In genomic region chr15:99678063-99678800, GRCm38 (mm10) we compare ENCODE assay signal across 10 mouse cellular contexts. TPM values are rescaled to one million over a fixed set of nuclear protein-coding genes. Genes with fewer than 3 reads are reported as not detected.
DNase-seq lines count a peak whose midpoint lies in the region; ATAC-seq and TF ChIP-seq lines count a peak whose summit lies in the region.
"Had no signal": no experiment of that assay in that cellular context is flagged by ENCODE, and none has a peak within 500 bp of the region (broad histone marks: within the 10 kb centered on the region; RNA-seq: fewer than 3 reads in every experiment).

No protein-coding gene starts in this region.

- no peak overlapping the region for H3K4me3 ChIP-seq in heart, postnatal 0 days (ENCODE audit: low read depth, low read length)
- H3K4me3 ChIP-seq in hindbrain, postnatal 0 days (ENCODE audit: low read length): no peak overlapping the region
- H3K4me3 ChIP-seq in neural tube, embryonic 15.5 days (replicated peaks): no peak overlapping the region
- no peak overlapping the region for H3K4me3 ChIP-seq in heart, embryonic 11.5 days (ENCODE audit: low read depth, low read length)
- H3K4me3 ChIP-seq: limb, embryonic 12.5 days; stomach, embryonic 15.5 days had no signal

- ATAC-seq in heart, postnatal 0 days (ENCODE audit: insufficient read depth, low read depth): no peak
- ATAC-seq in hindbrain, postnatal 0 days: no peak
- no peak for ATAC-seq in neural tube, embryonic 15.5 days (ENCODE audit: low FRiP score)
- no peak for ATAC-seq in heart, embryonic 11.5 days (replicated peaks; ENCODE audit: insufficient number of reproducible peaks, low FRiP score, low TSS enrichment)

- peaks cover 25% of the 10 kb centered on the region for H3K27me3 ChIP-seq in heart, postnatal 0 days (ENCODE audit: control insufficient read depth, insufficient read depth, low read length)
- no peaks in the 10 kb centered on the region for H3K27me3 ChIP-seq in hindbrain, postnatal 0 days (ENCODE audit: insufficient read depth, low read length)
- H3K27me3 ChIP-seq in neural tube, embryonic 15.5 days (replicated peaks): no peaks in the 10 kb centered on the region
- peaks cover 14% of the 10 kb centered on the region for H3K27me3 ChIP-seq in heart, embryonic 11.5 days (ENCODE audit: control insufficient read depth, insufficient read depth, low read length)

- WGBS in heart, postnatal 0 days: 10% methylated on average over 13 of the region's 13 CpGs
- WGBS in hindbrain, postnatal 0 days: 15% methylated on average over 13 of the region's 13 CpGs
- WGBS in neural tube, embryonic 15.5 days: 13% methylated on average over 13 of the region's 13 CpGs
- WGBS in heart, embryonic 11.5 days (ENCODE audit: insufficient replicate concordance): 11% methylated on average over 13 of the region's 13 CpGs

- no peaks in the 10 kb centered on the region for H3K4me1 ChIP-seq in heart, postnatal 0 days (ENCODE audit: control insufficient read depth, insufficient read depth)
- H3K4me1 ChIP-seq in hindbrain, postnatal 0 days (ENCODE audit: insufficient read depth, low read length): peaks cover 21% of the 10 kb centered on the region
- H3K4me1 ChIP-seq in neural tube, embryonic 15.5 days: peaks cover 64% of the 10 kb centered on the region
- H3K4me1 ChIP-seq in heart, embryonic 11.5 days (ENCODE audit: control insufficient read depth, insufficient read depth, low read length): peaks cover 6% of the 10 kb centered on the region

- no peak overlapping the region for H3K4me2 ChIP-seq in heart, postnatal 0 days (ENCODE audit: low read depth, low read length)
- H3K4me2 ChIP-seq in hindbrain, postnatal 0 days (ENCODE audit: low read depth, low read length): no peak overlapping the region
- H3K4me2 ChIP-seq in neural tube, embryonic 15.5 days: peak overlapping the region; percentile 30
- H3K4me2 ChIP-seq in heart, embryonic 11.5 days: no peak overlapping the region
- H3K4me2 ChIP-seq: limb, embryonic 12.5 days; stomach, embryonic 15.5 days had no signal

- no peak overlapping the region for H3K27ac ChIP-seq in heart, postnatal 0 days (ENCODE audit: low read depth)
- H3K27ac ChIP-seq in hindbrain, postnatal 0 days: no peak overlapping the region
- H3K27ac ChIP-seq in neural tube, embryonic 15.5 days (replicated peaks): no peak overlapping the region
- no peak overlapping the region for H3K27ac ChIP-seq in heart, embryonic 11.5 days (ENCODE audit: low read depth, low read length)
- H3K27ac ChIP-seq: limb, embryonic 12.5 days; stomach, embryonic 15.5 days had no signal

- no peak overlapping the region for H3K9ac ChIP-seq in heart, postnatal 0 days (replicated peaks; ENCODE audit: low read depth, low read length)
- no peak overlapping the region for H3K9ac ChIP-seq in hindbrain, postnatal 0 days (replicated peaks; ENCODE audit: low read length)
- H3K9ac ChIP-seq in neural tube, embryonic 15.5 days (replicated peaks): no peak overlapping the region
- no peak overlapping the region for H3K9ac ChIP-seq in heart, embryonic 11.5 days (ENCODE audit: low read depth, low read length)
- H3K9ac ChIP-seq: limb, embryonic 12.5 days; stomach, embryonic 15.5 days had no signal

- no peaks in the 10 kb centered on the region for H3K9me3 ChIP-seq in heart, postnatal 0 days (replicated peaks; ENCODE audit: control insufficient read depth, low read length)
- no peaks in the 10 kb centered on the region for H3K9me3 ChIP-seq in hindbrain, postnatal 0 days (ENCODE audit: low read length)
- no peaks in the 10 kb centered on the region for H3K9me3 ChIP-seq in neural tube, embryonic 15.5 days (replicated peaks)
- no peaks in the 10 kb centered on the region for H3K9me3 ChIP-seq in heart, embryonic 11.5 days (replicated peaks; ENCODE audit: control insufficient read depth, low read length)
- H3K9me3 ChIP-seq: limb, embryonic 12.5 days; stomach, embryonic 15.5 days had no signal

- peak; percentile 28 for TF ChIP-seq CTCF in heart, postnatal 0 days (IDR thresholded peaks at IDR 0.05; ENCODE audit: low read depth)
- TF ChIP-seq CTCF in hindbrain, postnatal 0 days (IDR thresholded peaks at IDR 0.05; ENCODE audit: low read depth): peak; percentile 54

- TF ChIP-seq EP300 in heart, postnatal 0 days (IDR thresholded peaks at IDR 0.05; ENCODE audit: low read depth): no peak

- H3K36me3 ChIP-seq in heart, postnatal 0 days (replicated peaks; ENCODE audit: control insufficient read depth, insufficient read depth, low read length): no peaks in the 10 kb centered on the region
- no peaks in the 10 kb centered on the region for H3K36me3 ChIP-seq in hindbrain, postnatal 0 days (ENCODE audit: insufficient read depth, low read length)
- 0 out of 2 replicates have a peak, but pooled peaks cover 12% of the 10 kb centered on the region for H3K36me3 ChIP-seq in neural tube, embryonic 15.5 days
- H3K36me3 ChIP-seq in heart, embryonic 11.5 days (ENCODE audit: control insufficient read depth, insufficient read depth, low read length): no peaks in the 10 kb centered on the region
- H3K36me3 ChIP-seq: limb, embryonic 12.5 days; stomach, embryonic 15.5 days had no signal

- DNase-seq in heart, postnatal 0 days (ENCODE audit: low spot score): peak; percentile 8
- DNase-seq in heart, adult 8-10 months (ENCODE audit: low spot score): no peak
- DNase-seq in 416B (ENCODE audit: low read depth) (peak; percentile 67), WW6 (ENCODE audit: low read depth, low spot score) (peak; percentile 90)
- DNase-seq in hindbrain, postnatal 0 days (ENCODE audit: low spot score): peak; percentile 49
- no peak for DNase-seq in urinary bladder, postnatal 4 days (ENCODE audit: low spot score in 2 of 2)

RNA-seq across cellular contexts. Expression of gene Asic1, which starts 8.1 kb away (rescaled TPM):
- 0.11 and 0.93 TPM in 2 replicates for total RNA-seq in heart, postnatal 0 days (2014; rRNA removed; ENCODE audit: low replicate concordance)
- 1.1 and 1.3 TPM in 2 replicates for polyA plus RNA-seq in heart, postnatal 0 days (2015; fragmentation: Nextera tagmentation; extraction: Ambion mirVana)
- under 1 TPM; 0.14 to 0.56 (median 0.35) TPM for total RNA-seq in heart, adult 8-10 months (2022)
- 127 and 143 TPM in 2 replicates for total RNA-seq in hindbrain, postnatal 0 days (2014; rRNA removed)
- 32.0 and 37.1 TPM in 2 replicates for polyA plus RNA-seq in hindbrain, postnatal 0 days (2015; fragmentation: Nextera tagmentation; extraction: Ambion mirVana)
- polyA plus RNA-seq in neural tube, embryonic 15.5 days (2015; fragmentation: Nextera tagmentation; extraction: Ambion mirVana): 59.3 and 68.9 TPM in 2 replicates
- 1.8 and 2.1 TPM in 2 replicates for polyA plus RNA-seq in heart, embryonic 11.5 days (2014; fragmentation: Nextera tagmentation; extraction: Ambion mirVana)

RNA-seq across cellular contexts. Expression of gene Smarcd1, which starts 23.7 kb away (rescaled TPM):
- total RNA-seq in heart, postnatal 0 days (2014; rRNA removed; ENCODE audit: low replicate concordance): 28.4 and 35.7 TPM in 2 replicates
- 16.8 and 20.0 TPM in 2 replicates for polyA plus RNA-seq in heart, postnatal 0 days (2015; fragmentation: Nextera tagmentation; extraction: Ambion mirVana)
- total RNA-seq in heart, adult 8-10 months (2022): 10 to 100 TPM; 21.7 to 25.8 (median 24.5) TPM
- 74.0 and 89.4 TPM in 2 replicates for total RNA-seq in hindbrain, postnatal 0 days (2014; rRNA removed)
- polyA plus RNA-seq in hindbrain, postnatal 0 days (2015; fragmentation: Nextera tagmentation; extraction: Ambion mirVana): 78.1 and 91.2 TPM in 2 replicates
- 80.2 and 91.5 TPM in 2 replicates for polyA plus RNA-seq in neural tube, embryonic 15.5 days (2015; fragmentation: Nextera tagmentation; extraction: Ambion mirVana)
- 24.8 and 26.6 TPM in 2 replicates for polyA plus RNA-seq in heart, embryonic 11.5 days (2014; fragmentation: Nextera tagmentation; extraction: Ambion mirVana)

RNA-seq across cellular contexts. Expression of gene Racgap1, which starts 26.8 kb away (rescaled TPM):
- 59.2 and 124 TPM in 2 replicates for total RNA-seq in heart, postnatal 0 days (2014; rRNA removed; ENCODE audit: low replicate concordance)
- 34.5 and 36.8 TPM in 2 replicates for polyA plus RNA-seq in heart, postnatal 0 days (2015; fragmentation: Nextera tagmentation; extraction: Ambion mirVana)
- 1 to 10 TPM in 1 of 4 experiments, under 1 TPM in 3; 0.46 to 1.6 (median 0.99) TPM for total RNA-seq in heart, adult 8-10 months (2022)
- total RNA-seq in hindbrain, postnatal 0 days (2014; rRNA removed): 46.4 and 49.1 TPM in 2 replicates
- polyA plus RNA-seq in hindbrain, postnatal 0 days (2015; fragmentation: Nextera tagmentation; extraction: Ambion mirVana): 49.7 and 52.0 TPM in 2 replicates
- 59.4 and 84.9 TPM in 2 replicates for polyA plus RNA-seq in neural tube, embryonic 15.5 days (2015; fragmentation: Nextera tagmentation; extraction: Ambion mirVana)
- polyA plus RNA-seq in heart, embryonic 11.5 days (2014; fragmentation: Nextera tagmentation; extraction: Ambion mirVana): 91.8 and 126 TPM in 2 replicates

RNA-seq across cellular contexts. Expression of gene Gm17349, which starts 27.1 kb away (rescaled TPM):
- total RNA-seq in heart, postnatal 0 days (2014; rRNA removed; ENCODE audit: low replicate concordance): not detected in 2 replicates
- not detected in 2 replicates for polyA plus RNA-seq in heart, postnatal 0 days (2015; fragmentation: Nextera tagmentation; extraction: Ambion mirVana)
- 1 to 10 TPM; 2.4 to 3.3 (median 2.9) TPM for total RNA-seq in heart, adult 8-10 months (2022)
- total RNA-seq in hindbrain, postnatal 0 days (2014; rRNA removed): not detected in 2 replicates
- polyA plus RNA-seq in hindbrain, postnatal 0 days (2015; fragmentation: Nextera tagmentation; extraction: Ambion mirVana): not detected in 2 replicates
- polyA plus RNA-seq in neural tube, embryonic 15.5 days (2015; fragmentation: Nextera tagmentation; extraction: Ambion mirVana): not detected in 2 replicates
- polyA plus RNA-seq in heart, embryonic 11.5 days (2014; fragmentation: Nextera tagmentation; extraction: Ambion mirVana): not detected in 2 replicates
- polyA plus RNA-seq: limb, embryonic 12.5 days; stomach, embryonic 15.5 days had no signal

RNA-seq across cellular contexts. Expression of gene Gpd1, which starts 39.1 kb away (rescaled TPM):
- total RNA-seq in heart, postnatal 0 days (2014; rRNA removed; ENCODE audit: low replicate concordance): 8.7 and 16.4 TPM in 2 replicates
- 9.0 and 9.9 TPM in 2 replicates for polyA plus RNA-seq in heart, postnatal 0 days (2015; fragmentation: Nextera tagmentation; extraction: Ambion mirVana)
- 10 to 100 TPM; 38.6 to 59.0 (median 49.5) TPM for total RNA-seq in heart, adult 8-10 months (2022)
- total RNA-seq in hindbrain, postnatal 0 days (2014; rRNA removed): 2.8 and 3.7 TPM in 2 replicates
- 2.5 TPM in 2 replicates for polyA plus RNA-seq in hindbrain, postnatal 0 days (2015; fragmentation: Nextera tagmentation; extraction: Ambion mirVana)
- 4.5 and 5.2 TPM in 2 replicates for polyA plus RNA-seq in neural tube, embryonic 15.5 days (2015; fragmentation: Nextera tagmentation; extraction: Ambion mirVana)
- 0.62 and 0.63 TPM in 2 replicates for polyA plus RNA-seq in heart, embryonic 11.5 days (2014; fragmentation: Nextera tagmentation; extraction: Ambion mirVana)

Comparison
In these comparisons a context has a peak if more than half of its experiments do, and no peak if none do; other contexts are left out.
1. DNase-seq: peak in heart, postnatal 0 days (single experiment), 416B (single experiment), WW6 (single experiment) and hindbrain, postnatal 0 days (single experiment); none in heart, adult 8-10 months (single experiment) and urinary bladder, postnatal 4 days (0 of 2).
2. RNA of gene Asic1, which starts 8.1 kb away (polyA plus RNA-seq): 59.3 to 68.9 TPM in neural tube, embryonic 15.5 days and 32.0 to 37.1 TPM in hindbrain, postnatal 0 days; 1.8 to 2.1 TPM in heart, embryonic 11.5 days and 1.1 to 1.3 TPM in heart, postnatal 0 days; every median in the first group is over 10 times any median in the second.